Mouse (Mus musculus) ES-E14 (cell line): ENCODE data around the gene P3h1.

Experiments
- CHD2 ChIP-seq: IDR thresholded peaks from 2 replicates; pipeline ENCODE4 v1.6.1; 2014; ENCODE audit warnings: mild to moderate bottlenecking, low read depth, low read length, inconsistent platforms
- HCFC1 ChIP-seq: IDR thresholded peaks from 2 replicates; pipeline ENCODE4 v1.6.1; 2012; ENCODE audit warnings: low read length, inconsistent platforms, borderline replicate concordance; ENCODE audit not compliant: insufficient read depth
- MAFK ChIP-seq: IDR thresholded peaks from 2 replicates; pipeline ENCODE4 v1.6.1; 2014; ENCODE audit warnings: mild to moderate bottlenecking, low read depth, low read length, inconsistent platforms; ENCODE audit not compliant: insufficient read depth
- ZC3H11A ChIP-seq: IDR thresholded peaks from 2 replicates; pipeline ENCODE4 v1.6.1; 2012; ENCODE audit warnings: low read depth, mild to moderate bottlenecking, inconsistent platforms, low read length, borderline replicate concordance
- ZNF384 ChIP-seq: IDR thresholded peaks from 2 replicates; pipeline ENCODE4 v1.6.1; 2012; ENCODE audit warnings: low read depth, low read length, inconsistent platforms

GRCm38 (mm10) chr4:119232410-119233255, at the start of gene P3h1, which contains the start of gene AU022252:
- TF ChIP-seq CHD2 (no peak), MAFK (no peak), ZC3H11A (no peak), ZNF384 (no peak), HCFC1 (peak; percentile 45; the same call in 1 of the 2 replicates)
